Mouse (Mus musculus): ENCODE results near the gene Gramd1a.

Gramd1a gene

DNA sequence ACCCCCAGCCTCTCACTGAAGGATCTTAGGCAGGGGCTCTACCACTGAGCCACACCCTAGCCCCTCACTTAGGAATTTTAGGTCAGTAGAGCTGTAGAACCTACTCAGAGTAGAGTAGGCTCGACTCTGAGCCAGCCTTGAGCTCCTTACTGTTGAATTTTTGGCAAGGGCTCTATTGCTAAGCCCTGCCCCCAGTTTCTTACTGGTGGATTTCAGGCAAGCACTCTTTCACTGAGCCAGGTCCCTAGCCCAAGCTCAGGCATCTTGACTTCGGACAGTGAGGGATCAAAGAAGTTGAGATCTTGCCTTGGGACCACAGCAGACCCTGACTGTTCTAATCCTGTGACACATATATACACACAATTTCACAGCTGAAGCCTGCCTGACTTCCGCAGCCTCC, 32.0 kb downstream of the Gramd1a start:
- no peak for DNase-seq (ENCODE audit: low spot score in 2 of 2)

DNA sequence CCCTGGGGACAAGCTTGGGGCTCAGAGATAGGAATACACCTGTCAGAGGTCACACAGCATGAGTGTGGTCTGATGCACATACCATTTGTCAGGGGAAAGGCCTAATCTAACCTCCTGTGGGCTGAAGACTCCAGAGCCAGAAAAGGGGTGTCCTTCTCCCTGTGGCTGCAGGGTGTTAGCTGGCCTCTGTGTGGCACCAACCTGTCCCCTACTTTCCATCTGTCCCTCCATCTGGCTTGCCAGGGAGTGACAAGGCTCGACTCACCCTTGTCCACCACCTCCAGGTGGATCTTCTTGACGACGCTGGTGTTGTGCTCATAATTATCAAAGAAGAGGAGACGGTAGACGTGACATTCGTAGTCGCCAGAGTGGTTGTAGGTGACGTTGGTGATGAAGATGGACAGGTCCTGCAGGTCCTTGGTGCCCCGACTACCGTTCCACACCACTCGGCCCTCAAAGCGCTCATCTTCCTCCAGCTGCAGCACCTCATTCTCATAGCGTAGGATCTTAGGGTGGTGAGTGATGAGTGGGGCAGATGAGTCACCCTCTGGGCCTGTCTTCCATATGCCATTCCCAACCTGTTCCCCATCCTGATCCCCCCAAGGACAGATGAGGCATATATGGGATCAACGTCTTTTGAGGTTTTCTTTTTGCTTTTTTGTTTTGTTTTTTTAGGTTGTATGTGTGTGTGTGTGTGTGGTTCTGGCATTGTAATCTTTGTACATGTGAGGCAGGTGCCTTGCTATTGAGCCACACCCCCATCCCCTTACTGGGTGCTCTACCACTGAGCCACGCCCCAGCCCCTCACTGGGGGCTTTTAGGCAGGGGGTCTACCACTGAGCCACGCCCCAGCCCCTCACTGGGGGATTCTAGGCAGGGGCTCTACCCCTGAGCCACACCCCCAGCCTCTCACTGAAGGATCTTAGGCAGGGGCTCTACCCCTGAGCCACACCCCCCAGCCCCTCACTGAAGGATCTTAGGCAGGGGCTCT, 32.8 kb downstream of the Gramd1a start:
- no peak for DNase-seq (ENCODE audit: low spot score in 2 of 2)

DNA sequence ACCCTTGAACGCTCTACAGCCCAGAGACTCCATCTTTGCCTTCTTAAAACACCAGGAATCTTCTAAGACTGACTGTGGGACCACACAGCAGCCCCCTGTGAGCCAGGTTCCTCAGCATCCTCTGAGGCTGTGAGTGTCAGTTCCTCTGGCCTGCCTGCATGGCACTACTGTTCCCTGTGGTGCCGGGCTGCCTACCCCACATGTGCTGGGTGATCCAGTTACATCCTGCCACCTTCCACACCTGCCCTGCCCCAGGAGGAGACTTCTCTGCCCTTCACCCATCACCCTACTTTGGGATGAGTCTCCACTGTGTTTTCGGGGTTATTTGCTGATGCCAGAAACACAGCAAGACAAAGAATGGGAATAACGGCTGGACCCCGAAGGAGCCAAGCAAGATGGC, 36.1 kb downstream of the Gramd1a start:
- DNase-seq (ENCODE audit: low spot score in 2 of 2): no peak

GRCm38 (mm10) chr7:31118486-31118885, 37.2 kb downstream of the Gramd1a start:
- DNase-seq (ENCODE audit: low spot score in 2 of 2): no peak

DNA sequence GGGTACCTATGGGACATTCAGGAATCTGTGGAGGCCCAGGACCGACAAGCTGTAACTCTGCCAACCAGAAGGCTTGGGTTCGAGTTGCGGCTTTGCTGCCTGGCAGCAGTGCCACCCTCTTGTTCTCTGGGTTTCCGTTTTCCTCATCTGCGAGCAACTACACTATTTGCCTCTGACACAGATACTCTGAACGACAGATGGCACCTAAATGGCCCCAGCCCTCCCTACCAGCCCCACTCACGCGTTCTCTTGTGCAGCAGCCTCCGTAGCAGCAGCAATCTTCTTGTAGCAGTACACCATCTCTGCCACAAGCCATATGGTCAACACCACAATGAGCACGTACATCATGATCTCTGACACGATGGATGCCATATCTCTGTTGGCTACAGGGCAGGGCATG, 38.2 kb downstream of the Gramd1a start:
- no peak for DNase-seq (ENCODE audit: low spot score in 2 of 2)

- no peak for DNase-seq (ENCODE audit: low spot score in 2 of 2)
These were observed 39.0 kb downstream of the Gramd1a start for GRCm38 (mm10) chr7:31116721-31117145.

- DNase-seq (ENCODE audit: low spot score in 2 of 2): no peak
These were observed 40.1 kb downstream of the Gramd1a start for GRCm38 (mm10) chr7:31115587-31116043.

DNA sequence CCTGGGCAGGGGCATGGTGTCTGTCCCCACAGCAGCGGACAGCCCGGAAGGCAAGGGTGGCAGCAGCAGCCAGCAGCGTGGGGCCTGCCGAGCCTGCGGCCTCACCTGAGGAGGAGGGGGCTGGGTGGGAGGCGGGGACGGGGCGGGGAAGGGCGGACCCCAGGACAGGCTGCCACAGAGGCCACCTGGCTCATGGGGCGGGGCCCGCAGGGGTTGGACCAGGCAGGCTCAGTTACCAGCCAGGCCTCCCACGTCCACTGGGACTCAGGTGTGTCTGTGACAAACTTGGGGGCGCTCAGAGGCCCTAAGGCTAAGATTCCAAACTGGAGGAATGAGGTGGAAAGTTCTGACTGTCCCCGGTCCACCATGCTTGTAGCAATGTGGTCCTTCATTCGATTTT, 40.5 kb downstream of the Gramd1a start, which contains the start of gene Hpn:
Hpn (minus strand) TSS at position 109 of the 400 bp plus-strand sequence.
- DNase-seq (ENCODE audit: low spot score in 2 of 2): no peak

- DNase-seq (ENCODE audit: low spot score in 2 of 2): no peak
These were observed 41.0 kb downstream of the Gramd1a start for GRCm38 (mm10) chr7:31114646-31115045.

- no peak for DNase-seq (ENCODE audit: low spot score in 2 of 2)
These were observed 41.9 kb downstream of the Gramd1a start for GRCm38 (mm10) chr7:31113800-31114199.

GRCm38 (mm10) chr7:31112036-31112435, 43.7 kb downstream of the Gramd1a start:
- DNase-seq (ENCODE audit: low spot score in 2 of 2): no peak

DNA sequence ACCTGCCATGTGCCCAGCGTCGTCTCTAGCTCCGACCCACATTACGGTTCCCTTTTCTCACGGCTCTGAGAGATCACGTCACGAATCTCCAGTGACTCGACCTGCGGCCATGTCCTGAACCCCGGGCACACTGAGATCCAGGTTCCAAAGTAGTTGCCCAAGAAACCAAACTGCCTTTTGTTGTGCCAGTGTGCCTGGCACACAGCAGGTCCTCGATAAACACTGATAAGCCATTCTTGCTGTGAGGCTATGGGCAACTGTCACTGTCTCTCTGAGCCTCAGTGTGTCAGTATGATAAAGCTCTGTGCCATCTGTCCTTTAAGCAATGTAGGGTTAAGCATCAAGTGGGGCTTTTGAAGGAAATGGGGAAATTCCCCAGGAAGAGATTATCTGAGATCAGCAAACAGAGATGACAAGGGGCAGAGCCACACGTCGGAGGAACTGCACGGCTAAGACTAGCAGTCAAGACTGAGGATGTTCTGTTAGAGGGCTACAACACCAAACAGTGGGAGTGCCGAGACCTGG, 44.8 kb downstream of the Gramd1a start:
- no peak for DNase-seq (ENCODE audit: low spot score in 2 of 2)

- DNase-seq (ENCODE audit: low spot score in 2 of 2): no peak
These were observed 45.9 kb downstream of the Gramd1a start for GRCm38 (mm10) chr7:31109796-31110195.

DNA sequence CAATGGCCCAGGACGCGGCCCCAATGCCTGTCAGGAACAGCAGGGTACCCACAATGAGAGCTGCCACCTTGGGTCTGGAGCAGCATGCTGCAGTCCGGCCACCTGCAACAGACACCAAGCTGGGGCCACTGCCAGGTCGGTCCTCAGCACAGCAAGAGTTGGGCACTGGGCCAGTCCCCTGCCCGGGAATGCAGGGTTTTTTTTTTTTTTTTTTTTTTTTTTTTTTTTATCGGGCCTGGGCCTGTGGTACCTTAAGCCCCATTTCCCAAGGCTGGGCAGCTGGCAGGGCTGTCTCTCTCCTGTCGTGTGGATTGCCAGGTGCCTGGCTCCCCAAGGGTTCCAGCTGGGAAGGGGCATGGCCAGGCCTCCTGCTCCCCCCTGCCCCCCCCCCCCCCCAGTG, 46.6 kb downstream of the Gramd1a start:
- no peak for DNase-seq (ENCODE audit: low spot score in 2 of 2)

- DNase-seq (ENCODE audit: low spot score in 2 of 2): no peak
These were observed 47.9 kb downstream of the Gramd1a start for GRCm38 (mm10) chr7:31107781-31108180.

DNA sequence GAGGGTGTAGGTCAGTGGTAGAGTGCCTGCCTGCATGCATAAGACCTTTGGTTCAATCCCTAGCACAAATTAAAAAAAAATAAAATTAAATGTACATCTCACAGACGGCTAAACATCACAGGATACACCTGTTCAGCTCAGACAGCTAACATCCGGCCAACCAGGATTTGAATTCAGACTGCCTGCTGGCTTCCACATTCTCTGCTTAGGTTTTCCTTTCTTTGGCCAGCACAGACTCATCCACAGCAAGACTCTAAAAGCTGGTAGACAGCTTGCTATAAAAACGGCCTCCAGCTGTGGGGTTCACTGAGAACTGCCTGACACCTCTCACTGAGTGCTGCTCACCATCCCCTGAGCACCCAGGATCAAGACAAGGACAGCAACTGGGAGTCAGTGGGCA, 49.5 kb downstream of the Gramd1a start:
- no peak for DNase-seq (ENCODE audit: low spot score in 2 of 2)

- no peak for DNase-seq (ENCODE audit: low spot score in 2 of 2)
These were observed 50.5 kb downstream of the Gramd1a start for GRCm38 (mm10) chr7:31105061-31105768.

DNA sequence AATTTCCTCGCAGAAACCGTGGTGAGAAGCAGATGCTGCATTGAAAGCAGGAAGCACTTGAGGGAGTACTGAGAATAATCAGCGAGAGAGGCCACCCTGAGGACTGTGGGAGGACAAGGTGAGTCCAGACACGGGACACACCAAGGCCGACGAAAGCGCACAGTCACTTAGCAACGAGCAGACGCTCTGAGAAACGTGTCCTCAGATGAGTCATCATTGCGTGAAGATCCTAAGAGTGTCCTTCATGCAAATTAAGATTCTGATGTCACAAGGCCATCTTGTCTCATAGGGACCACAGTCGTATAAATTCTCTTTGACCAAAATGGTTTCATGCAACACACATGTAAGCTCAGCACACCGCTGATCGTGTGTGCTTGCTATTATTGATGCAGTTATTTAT, 54.9 kb downstream of the Gramd1a start:
- DNase-seq (ENCODE audit: low spot score in 2 of 2): no peak

- DNase-seq (ENCODE audit: low spot score in 2 of 2): no peak
These were observed 56.1 kb downstream of the Gramd1a start for GRCm38 (mm10) chr7:31099612-31099982.

DNA sequence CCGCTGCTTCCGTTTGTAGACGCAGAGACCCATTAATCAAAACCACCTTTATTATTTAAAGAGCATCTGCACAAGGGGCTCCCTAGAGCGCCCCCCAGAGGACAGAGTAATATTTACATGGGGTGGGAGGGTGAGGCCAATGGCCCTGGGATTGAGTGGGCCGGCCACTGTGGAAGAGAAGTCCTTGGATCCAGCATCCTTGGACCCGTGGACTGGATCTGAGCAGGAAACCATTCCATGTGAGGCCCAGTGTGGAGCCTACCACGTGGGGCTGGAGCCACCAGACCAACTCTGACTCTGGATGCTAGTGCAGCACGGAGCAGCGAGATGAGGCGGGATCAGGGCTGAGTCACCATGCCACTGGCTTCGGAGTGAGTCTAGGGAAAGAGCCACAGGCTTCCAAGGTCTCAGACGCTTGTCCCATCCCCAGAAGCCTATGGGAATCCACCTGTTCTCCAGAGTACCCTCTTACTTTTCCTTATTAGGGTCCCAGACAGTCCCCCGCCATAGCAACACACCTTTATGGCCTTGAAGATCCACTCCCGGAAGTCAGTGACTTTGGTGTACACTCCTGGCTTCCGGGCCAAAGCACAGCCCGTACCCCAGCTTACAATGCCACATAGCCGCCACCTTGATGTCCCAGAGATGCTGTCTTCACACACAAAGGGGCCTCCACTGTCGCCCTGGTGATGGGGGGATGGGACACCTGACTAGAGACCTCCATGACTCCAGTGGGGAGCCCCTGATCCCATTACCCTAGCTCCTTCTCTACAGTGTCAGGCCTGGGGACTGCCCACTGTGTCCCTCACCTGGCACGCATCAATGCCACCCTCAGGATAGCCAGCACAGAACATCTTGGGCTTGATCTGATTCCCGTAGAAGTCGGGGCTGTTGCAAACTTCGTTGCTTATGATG, 56.7 kb downstream of the Gramd1a start:
- DNase-seq (ENCODE audit: low spot score in 2 of 2): no peak

DNA sequence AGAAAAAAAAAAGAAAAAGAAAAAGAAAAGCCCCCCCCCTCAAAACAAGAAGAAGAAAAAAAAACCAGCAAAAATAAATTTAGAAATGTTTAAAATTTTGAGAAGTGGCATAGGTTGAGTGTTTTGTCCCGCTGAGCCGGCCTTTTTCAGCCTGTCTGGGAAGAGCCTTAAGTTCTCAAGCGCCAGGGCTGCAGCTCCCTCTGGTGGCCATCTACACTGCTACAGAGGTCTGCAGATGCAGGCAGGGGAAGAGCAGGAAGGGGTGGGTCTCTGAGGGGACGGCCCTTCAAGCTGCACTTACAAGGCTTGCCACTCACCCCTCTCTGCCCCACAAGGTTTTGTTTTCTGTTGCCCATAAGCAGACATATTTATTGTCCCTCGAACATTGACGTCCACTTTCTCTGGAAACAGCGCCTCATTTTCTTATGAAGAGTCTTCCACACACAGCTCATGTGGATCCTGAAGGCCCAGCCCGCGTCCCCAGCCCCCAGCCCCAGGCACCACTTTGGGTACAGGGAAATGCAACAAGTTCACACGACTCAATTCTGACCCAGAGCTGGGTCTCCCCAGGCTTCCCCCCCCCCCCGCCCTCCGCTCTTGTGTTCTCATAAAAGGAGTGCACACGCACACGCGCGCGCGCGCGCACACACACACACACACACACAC, 58.0 kb downstream of the Gramd1a start:
- DNase-seq (ENCODE audit: low spot score in 2 of 2): peak; percentile 74 to 79

Data from spleen, postnatal 14 days (tissue).